Comparison of ENCODE assay signal across 22 mouse cellular contexts in the genomic region with DNA sequence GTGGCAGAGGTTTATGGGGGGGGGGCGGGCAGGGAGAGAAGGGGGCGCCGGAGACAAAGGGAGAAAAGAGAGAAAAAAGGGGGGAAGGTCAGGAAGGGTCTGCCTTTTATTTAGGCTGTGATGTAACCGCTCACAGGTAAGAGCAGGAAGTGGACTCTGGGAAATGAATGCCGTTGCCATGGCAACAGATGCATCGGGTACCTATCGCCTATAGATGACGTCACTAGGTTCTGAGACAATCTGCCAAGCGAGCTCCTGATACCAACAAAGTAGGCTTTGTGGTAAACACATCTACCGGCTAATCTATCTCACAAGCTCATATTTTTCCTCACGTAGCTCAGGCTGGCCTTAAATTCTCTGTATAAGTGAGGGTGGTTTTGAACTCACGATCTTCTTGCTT. TPM values are rescaled to one million over a fixed set of nuclear protein-coding genes. Genes with fewer than 3 reads are reported as not detected.
DNase-seq lines count a peak whose midpoint lies in the region; ATAC-seq and TF ChIP-seq lines count a peak whose summit lies in the region.
"Had no signal": no experiment of that assay in that cellular context is flagged by ENCODE, and none has a peak within 500 bp of the region (broad histone marks: within the 10 kb centered on the region; RNA-seq: fewer than 3 reads in every experiment).

No protein-coding gene starts in this region.

- TF ChIP-seq CTCF in midbrain, postnatal 0 days (IDR thresholded peaks at IDR 0.05), result no peak

- H3K9ac ChIP-seq in midbrain, embryonic 11.5 days (ENCODE audit: low read length), result no peak overlapping the region
- H3K9ac ChIP-seq in midbrain, embryonic 15.5 days, result no peak overlapping the region
- no peak overlapping the region for H3K9ac ChIP-seq in forebrain, embryonic 14.5 days (ENCODE audit: low read length)
- no peak overlapping the region for H3K9ac ChIP-seq in midbrain, postnatal 0 days (replicated peaks; ENCODE audit: low read length, poor library complexity, severe bottlenecking)
- H3K9ac ChIP-seq: heart, embryonic 15.5 days had no signal

- H3K27me3 ChIP-seq in midbrain, embryonic 11.5 days (ENCODE audit: control insufficient read depth, insufficient read depth, low read length), result no peaks in the 10 kb centered on the region
- no peaks in the 10 kb centered on the region for H3K27me3 ChIP-seq in midbrain, embryonic 15.5 days (replicated peaks)
- no peaks in the 10 kb centered on the region for H3K27me3 ChIP-seq in forebrain, embryonic 14.5 days (replicated peaks; ENCODE audit: control insufficient read depth, insufficient read depth, low read length)
- H3K27me3 ChIP-seq in midbrain, postnatal 0 days (ENCODE audit: insufficient read depth, low read length), result no peaks in the 10 kb centered on the region

- no peaks in the 10 kb centered on the region for H3K36me3 ChIP-seq in midbrain, embryonic 11.5 days (ENCODE audit: control insufficient read depth, insufficient read depth, low read length)
- H3K36me3 ChIP-seq in midbrain, embryonic 15.5 days (replicated peaks), result no peaks in the 10 kb centered on the region
- H3K36me3 ChIP-seq in forebrain, embryonic 14.5 days (ENCODE audit: control insufficient read depth, insufficient read depth, low read length), result no peaks in the 10 kb centered on the region
- H3K36me3 ChIP-seq in midbrain, postnatal 0 days (ENCODE audit: insufficient read depth, low read length), result no peaks in the 10 kb centered on the region
- H3K36me3 ChIP-seq: heart, embryonic 15.5 days had no signal

- no peak overlapping the region for H3K4me2 ChIP-seq in midbrain, embryonic 11.5 days
- no peak overlapping the region for H3K4me2 ChIP-seq in midbrain, embryonic 15.5 days
- H3K4me2 ChIP-seq in forebrain, embryonic 14.5 days (ENCODE audit: low read length), result no peak overlapping the region
- H3K4me2 ChIP-seq in midbrain, postnatal 0 days (ENCODE audit: low read depth, low read length, poor library complexity, severe bottlenecking), result no peak overlapping the region
- H3K4me2 ChIP-seq: heart, embryonic 15.5 days had no signal

- peaks cover 21% of the 10 kb centered on the region for H3K4me1 ChIP-seq in midbrain, embryonic 11.5 days (ENCODE audit: control insufficient read depth, insufficient read depth, low read length)
- H3K4me1 ChIP-seq in midbrain, embryonic 15.5 days, result peaks cover 36% of the 10 kb centered on the region
- peaks cover 32% of the 10 kb centered on the region for H3K4me1 ChIP-seq in forebrain, embryonic 14.5 days (ENCODE audit: control insufficient read depth, insufficient read depth, low read length)
- H3K4me1 ChIP-seq in midbrain, postnatal 0 days (ENCODE audit: insufficient read depth, low read length), result peaks cover 23% of the 10 kb centered on the region

- DNase-seq in CD4-positive, CD25-positive, alpha-beta regulatory T cell, adult 2 months (ENCODE audit: low read depth, low spot score), result peak; percentile 70
- peak; percentile 84 for DNase-seq in midbrain, embryonic 11.5 days (ENCODE audit: low spot score, missing footprints)
- DNase-seq in forebrain, embryonic 14.5 days (ENCODE audit: low spot score), result no peak
- DNase-seq in midbrain, postnatal 0 days (ENCODE audit: low spot score), result peak; percentile 65
- DNase-seq in kidney, adult 9 months, result no peak
- no peak for DNase-seq in cerebellum, postnatal 4 days (ENCODE audit: low spot score in 2 of 2)
- DNase-seq: adrenal gland, postnatal 36 days; cerebellum, adult 9-10 months; gastrocnemius, postnatal 10 days; heart, adult 2 months; kidney, adult 2 months; kidney, postnatal 36 days; layer of hippocampus, postnatal 36 days; left cerebral cortex, postnatal 4 days; lung, adult 18-20 months; lung, postnatal 36 days; right cerebral cortex, adult 18-20 months; spleen, adult 18-20 months; thymus, postnatal 14 days had no signal

- H3K4me3 ChIP-seq in midbrain, embryonic 11.5 days (ENCODE audit: low read depth, low read length), result no peak overlapping the region
- no peak overlapping the region for H3K4me3 ChIP-seq in midbrain, embryonic 15.5 days
- no peak overlapping the region for H3K4me3 ChIP-seq in forebrain, embryonic 14.5 days (ENCODE audit: low read depth, low read length)
- H3K4me3 ChIP-seq in midbrain, postnatal 0 days (ENCODE audit: low read depth, low read length), result no peak overlapping the region
- H3K4me3 ChIP-seq: heart, adult 2 months; heart, embryonic 15.5 days had no signal

- no peaks in the 10 kb centered on the region for H3K9me3 ChIP-seq in midbrain, embryonic 11.5 days (ENCODE audit: control insufficient read depth, low read length)
- no peaks in the 10 kb centered on the region for H3K9me3 ChIP-seq in midbrain, embryonic 15.5 days
- H3K9me3 ChIP-seq in forebrain, embryonic 14.5 days (replicated peaks; ENCODE audit: control insufficient read depth, low read length), result no peaks in the 10 kb centered on the region
- no peaks in the 10 kb centered on the region for H3K9me3 ChIP-seq in midbrain, postnatal 0 days (ENCODE audit: low read length)
- H3K9me3 ChIP-seq: heart, embryonic 15.5 days had no signal

- ATAC-seq in CD4-positive, CD25-positive, alpha-beta regulatory T cell, adult 4 months, result no peak
- no peak for ATAC-seq in midbrain, embryonic 11.5 days (ENCODE audit: low FRiP score)
- no peak for ATAC-seq in midbrain, embryonic 15.5 days (replicated peaks)
- ATAC-seq in forebrain, embryonic 14.5 days, result no peak
- no peak for ATAC-seq in midbrain, postnatal 0 days (ENCODE audit: low FRiP score)

- no peak overlapping the region for H3K27ac ChIP-seq in midbrain, embryonic 11.5 days (ENCODE audit: low read depth, low read length)
- H3K27ac ChIP-seq in midbrain, embryonic 15.5 days, result no peak overlapping the region; the same call in 1 of the 2 replicates
- H3K27ac ChIP-seq in forebrain, embryonic 14.5 days (ENCODE audit: low read depth, low read length), result 0 out of 2 replicates have a peak overlapping the region, but pooled peaks have one; percentile 90
- no peak overlapping the region for H3K27ac ChIP-seq in midbrain, postnatal 0 days (ENCODE audit: low read depth, low read length)
- H3K27ac ChIP-seq: heart, embryonic 15.5 days had no signal

- WGBS in midbrain, embryonic 11.5 days, result 76% methylated on average over 12 of the region's 12 CpGs
- 74% methylated on average over 12 of the region's 12 CpGs for WGBS in midbrain, embryonic 15.5 days
- WGBS in forebrain, embryonic 14.5 days, result 66% methylated on average over 9 of the region's 12 CpGs
- WGBS in midbrain, postnatal 0 days, result 57% methylated on average over 10 of the region's 12 CpGs

RNA-seq across cellular contexts. Expression of a gene that starts 7.9 kb away (rescaled TPM):
- 10 to 100 TPM; 16.6 to 32.8 TPM for polyA plus RNA-seq in CD4-positive, CD25-positive, alpha-beta regulatory T cell, adult 4 months (2017; shearing (Covaris generic))
- polyA plus RNA-seq in midbrain, embryonic 11.5 days (2014; fragmentation: Nextera tagmentation; extraction: Ambion mirVana), result 4.1 and 4.5 TPM in 2 replicates
- 52.6 and 59.4 TPM in 2 replicates for polyA plus RNA-seq in midbrain, embryonic 15.5 days (2015; fragmentation: Nextera tagmentation; extraction: Ambion mirVana)
- 10.2 and 11.1 TPM in 2 replicates for polyA plus RNA-seq in forebrain, embryonic 14.5 days (2014; fragmentation: Nextera tagmentation; extraction: Ambion mirVana)
- 56.6 and 57.5 TPM in 2 replicates for total RNA-seq in midbrain, postnatal 0 days (2014; rRNA removed)
- 43.4 and 43.6 TPM in 2 replicates for polyA plus RNA-seq in midbrain, postnatal 0 days (2015; fragmentation: Nextera tagmentation; extraction: Ambion mirVana)

RNA-seq across cellular contexts. Expression of a gene that starts 43.1 kb away (rescaled TPM):
- polyA plus RNA-seq in CD4-positive, CD25-positive, alpha-beta regulatory T cell, adult 4 months (2017; shearing (Covaris generic)), result 10 to 100 TPM; 57.8 to 61.3 TPM
- 42.5 and 43.6 TPM in 2 replicates for polyA plus RNA-seq in midbrain, embryonic 11.5 days (2014; fragmentation: Nextera tagmentation; extraction: Ambion mirVana)
- 47.4 and 48.7 TPM in 2 replicates for polyA plus RNA-seq in midbrain, embryonic 15.5 days (2015; fragmentation: Nextera tagmentation; extraction: Ambion mirVana)
- polyA plus RNA-seq in forebrain, embryonic 14.5 days (2014; fragmentation: Nextera tagmentation; extraction: Ambion mirVana), result 45.4 and 50.2 TPM in 2 replicates
- 12.3 and 13.5 TPM in 2 replicates for total RNA-seq in midbrain, postnatal 0 days (2014; rRNA removed)
- 50.1 TPM in 2 replicates for polyA plus RNA-seq in midbrain, postnatal 0 days (2015; fragmentation: Nextera tagmentation; extraction: Ambion mirVana)

RNA-seq across cellular contexts. Expression of a gene that starts 43.4 kb away (rescaled TPM):
- polyA plus RNA-seq in CD4-positive, CD25-positive, alpha-beta regulatory T cell, adult 4 months (2017; shearing (Covaris generic)), result 100 to 1,000 TPM in 1 of 2 experiments, 10 to 100 TPM in 1; 82.2 to 102 TPM
- 87.2 and 98.5 TPM in 2 replicates for polyA plus RNA-seq in midbrain, embryonic 11.5 days (2014; fragmentation: Nextera tagmentation; extraction: Ambion mirVana)
- 106 and 109 TPM in 2 replicates for polyA plus RNA-seq in midbrain, embryonic 15.5 days (2015; fragmentation: Nextera tagmentation; extraction: Ambion mirVana)
- polyA plus RNA-seq in forebrain, embryonic 14.5 days (2014; fragmentation: Nextera tagmentation; extraction: Ambion mirVana), result 96.5 and 99.7 TPM in 2 replicates
- 56.9 and 57.4 TPM in 2 replicates for total RNA-seq in midbrain, postnatal 0 days (2014; rRNA removed)
- 109 and 118 TPM in 2 replicates for polyA plus RNA-seq in midbrain, postnatal 0 days (2015; fragmentation: Nextera tagmentation; extraction: Ambion mirVana)

Comparison
In these comparisons a context has a peak if more than half of its experiments do, and no peak if none do; other contexts are left out.
1. DNase-seq: peak in CD4-positive, CD25-positive, alpha-beta regulatory T cell, adult 2 months (single experiment), midbrain, embryonic 11.5 days (single experiment) and midbrain, postnatal 0 days (single experiment); none in forebrain, embryonic 14.5 days (single experiment), kidney, adult 9 months (single experiment) and cerebellum, postnatal 4 days (0 of 2).